Mouse (Mus musculus): ENCODE measurements around the gene Sct. TPM values are rescaled to one million over a fixed set of nuclear protein-coding genes. Genes with fewer than 3 reads are reported as not detected.
"Not testable (repeated sequence)": the region's sequence is repeated elsewhere in the genome, so short reads cannot be mapped to it uniquely, and the experiment has no call there.

The Sct gene
- total RNA-seq, 2 experiments from 2014 or later: not detected

- ATAC-seq (replicated peaks; ENCODE audit: poor library complexity): no peak
Measured at GRCm38 (mm10) chr7:141292583-141293388, 13.9 kb upstream of the Sct start.

DNA sequence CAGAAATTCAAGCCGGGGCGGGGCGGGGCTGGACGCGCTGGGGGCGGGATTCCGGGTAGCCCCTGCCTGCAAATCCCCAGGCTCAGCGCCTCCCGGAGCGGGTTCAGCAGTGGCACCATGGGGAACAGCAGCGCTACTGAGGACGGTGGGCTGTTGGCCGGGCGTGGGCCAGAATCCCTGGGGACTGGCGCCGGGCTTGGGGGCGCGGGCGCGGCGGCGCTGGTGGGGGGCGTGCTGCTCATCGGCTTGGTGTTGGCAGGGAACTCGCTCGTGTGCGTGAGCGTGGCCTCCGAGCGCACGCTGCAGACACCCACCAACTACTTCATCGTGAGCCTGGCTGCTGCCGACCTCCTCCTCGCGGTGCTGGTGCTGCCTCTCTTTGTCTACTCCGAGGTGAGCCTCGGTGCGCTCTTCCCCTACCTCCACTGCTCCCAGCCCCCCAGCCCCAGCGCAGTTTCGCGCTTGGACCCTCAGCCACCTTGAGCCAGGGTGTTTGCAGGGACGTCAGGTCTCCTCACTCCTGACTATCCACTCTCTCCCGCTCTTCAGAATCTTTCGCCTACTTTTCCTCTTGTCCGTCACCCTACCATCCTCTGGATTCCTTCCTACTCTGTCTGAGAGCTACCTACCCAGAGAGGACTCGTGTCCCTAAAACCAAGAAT, 13.1 kb upstream of the Sct start, which contains the start of gene Drd4:
TSS of gene Drd4 (plus strand) at position 86 of the 662 bp plus-strand sequence.
- ATAC-seq (replicated peaks; ENCODE audit: poor library complexity): no peak

- ATAC-seq (replicated peaks; ENCODE audit: poor library complexity): no peak
Measured at GRCm38 (mm10) chr7:141288042-141288441, 9.1 kb upstream of the Sct start.

- no peak for ATAC-seq (replicated peaks; ENCODE audit: poor library complexity)
Measured at GRCm38 (mm10) chr7:141282756-141283155, 3.8 kb upstream of the Sct start.

DNA sequence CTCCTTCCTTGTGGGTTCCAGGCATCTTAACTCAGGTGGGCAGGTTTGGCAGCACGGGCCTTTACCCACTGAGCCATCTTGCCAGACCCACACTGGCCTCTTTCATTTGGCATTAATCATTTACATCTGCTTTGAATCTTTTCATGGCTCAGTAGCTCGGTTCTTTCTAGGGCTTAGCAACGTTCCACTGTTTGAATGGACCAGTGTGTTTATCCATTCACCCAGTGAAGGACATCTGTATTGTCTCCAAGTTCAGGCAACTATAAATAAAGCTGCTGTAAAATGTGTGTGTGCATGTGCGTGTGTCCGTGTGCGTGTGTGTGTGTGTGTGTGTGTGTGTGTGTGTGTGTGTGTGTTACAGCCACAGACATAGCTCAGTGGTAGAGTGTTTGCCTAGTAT, 2.5 kb upstream of the Sct start:
- no peak for ATAC-seq (replicated peaks; ENCODE audit: poor library complexity)

GRCm38 (mm10) chr7:141277701-141278678, 943 bp downstream of the Sct start:
- ATAC-seq (replicated peaks; ENCODE audit: poor library complexity): no peak

DNA sequence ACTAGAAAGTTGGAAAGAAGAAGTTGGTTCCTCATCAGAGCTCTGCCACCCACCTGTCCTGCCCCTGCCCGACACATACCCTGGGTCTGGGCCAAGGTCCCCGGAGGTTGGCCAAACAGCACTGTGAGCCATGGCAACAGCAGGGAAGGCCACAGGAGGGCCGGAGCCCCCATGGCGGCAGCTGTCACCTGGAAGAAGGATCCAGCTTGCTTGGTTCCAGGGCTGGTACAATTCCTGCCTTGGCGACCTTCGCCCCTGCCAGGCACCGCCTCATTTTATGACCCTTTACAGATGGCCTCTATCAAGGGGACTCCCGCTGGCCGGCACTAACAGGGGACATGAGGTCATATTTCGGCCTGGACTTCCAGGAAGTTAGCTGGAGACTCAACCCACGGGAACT, 2.4 kb downstream of the Sct start, which contains the start of gene Cdhr5:
TSS of gene Cdhr5 (minus strand) at position 241 of the 400 bp plus-strand sequence.
- no peak for ATAC-seq (replicated peaks; ENCODE audit: poor library complexity)

DNA sequence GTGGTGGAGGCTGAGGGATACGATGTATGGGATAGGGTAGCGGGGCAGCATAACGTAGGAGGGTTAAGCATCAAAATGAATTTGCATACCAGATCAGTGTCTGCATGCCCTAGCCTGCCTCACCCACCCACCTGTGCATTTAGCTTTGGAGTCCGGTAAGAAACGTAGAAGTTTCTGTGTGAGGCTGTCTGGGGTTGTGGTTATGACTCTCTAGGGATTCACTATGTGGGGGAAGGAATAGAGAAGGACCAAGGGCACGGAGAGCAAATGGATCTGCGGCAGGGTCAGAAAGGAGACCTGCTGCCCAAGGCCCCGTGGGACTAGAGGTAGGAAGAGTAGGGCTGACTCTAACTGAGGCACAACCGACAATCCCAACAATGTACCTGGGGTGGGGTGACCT, 3.6 kb downstream of the Sct start:
- ATAC-seq (replicated peaks; ENCODE audit: poor library complexity): no peak

- ATAC-seq (replicated peaks; ENCODE audit: poor library complexity): no peak
Measured at GRCm38 (mm10) chr7:141270631-141271030, 8.3 kb downstream of the Sct start.

- ATAC-seq (replicated peaks; ENCODE audit: poor library complexity): no peak
Measured at GRCm38 (mm10) chr7:141269273-141269545, 9.7 kb downstream of the Sct start.

DNA sequence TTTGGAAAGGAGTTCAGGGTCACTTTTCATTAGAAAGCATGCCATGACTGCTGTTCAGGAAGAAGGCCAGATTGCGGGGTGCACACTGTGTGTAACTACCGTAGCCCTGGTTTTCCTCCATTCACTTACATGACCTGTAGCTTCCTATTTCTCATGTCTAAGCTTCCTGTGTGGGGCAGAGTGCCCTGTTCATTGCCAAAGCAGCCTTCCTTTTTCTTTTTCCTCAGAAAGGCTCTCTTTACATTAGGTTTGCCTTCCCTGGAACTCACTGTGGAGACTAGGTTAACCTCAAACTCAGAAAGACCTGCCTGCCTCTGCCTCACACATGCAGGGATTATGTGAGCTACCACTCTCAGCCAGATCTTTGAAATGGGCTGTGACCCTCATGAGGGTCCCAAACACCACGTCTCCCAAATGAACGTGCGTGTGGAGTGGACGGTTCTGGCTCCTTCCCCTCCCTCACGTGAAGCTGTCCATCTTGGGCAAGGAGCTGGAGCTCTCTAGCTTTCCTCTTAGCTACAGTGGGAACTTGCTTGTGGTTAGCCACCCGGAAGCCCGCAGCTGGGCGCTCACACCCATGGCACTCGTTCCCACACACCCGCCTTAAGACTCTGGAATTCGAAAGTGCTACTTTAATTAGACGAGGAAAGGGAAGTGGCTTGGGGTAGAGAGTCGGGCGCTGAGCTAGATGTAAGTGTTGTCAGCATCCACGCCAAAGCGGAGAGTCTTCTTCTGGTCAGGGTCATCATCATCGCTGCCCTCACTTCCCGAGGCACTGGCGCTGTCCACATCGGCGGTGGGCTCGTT, 10.3 kb downstream of the Sct start:
- ATAC-seq (replicated peaks; ENCODE audit: poor library complexity): peak; percentile 35

GRCm38 (mm10) chr7:141265739-141266561, 13.0 kb downstream of the Sct start, which contains the start of gene Irf7:
TSS of gene Irf7 (minus strand) at chr7:141266481.
- peak; percentile 63 for ATAC-seq (replicated peaks; ENCODE audit: poor library complexity)

- no peak for ATAC-seq (replicated peaks; ENCODE audit: poor library complexity)
Measured at GRCm38 (mm10) chr7:141265411-141265738, 13.6 kb downstream of the Sct start.

DNA sequence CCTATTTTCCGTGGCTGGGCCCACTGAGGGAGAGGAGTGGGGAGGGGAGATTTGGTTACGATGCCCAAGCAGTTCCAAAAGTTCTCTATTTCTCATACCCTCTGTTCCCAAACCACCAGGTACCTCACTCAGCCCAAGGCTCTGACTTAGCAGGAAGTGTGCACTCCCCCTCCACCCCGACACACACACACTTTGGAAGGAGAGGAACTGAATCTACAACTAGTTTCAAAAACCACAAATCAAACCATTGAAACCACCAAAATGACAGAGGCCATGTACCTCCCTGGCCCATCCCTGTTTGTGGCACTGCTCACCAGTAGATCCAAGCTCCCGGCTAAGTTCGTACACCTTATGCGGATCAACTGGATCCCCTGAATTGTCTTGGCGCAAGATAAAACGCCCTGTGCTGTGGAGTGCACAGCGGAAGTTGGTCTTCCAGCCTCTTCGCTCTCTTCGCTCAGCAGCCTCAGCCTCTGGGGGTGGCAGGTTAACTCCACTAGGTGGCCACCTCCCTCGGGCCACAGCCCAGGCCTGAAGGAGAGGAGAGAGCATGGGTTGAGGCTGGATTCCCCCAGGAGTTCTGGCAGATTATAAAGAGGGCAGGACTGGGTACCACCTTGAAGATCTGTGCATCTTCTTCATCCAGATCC, 14.0 kb downstream of the Sct start:
- ATAC-seq (replicated peaks; ENCODE audit: poor library complexity): peak; percentile 61

- ATAC-seq (replicated peaks; ENCODE audit: poor library complexity): no peak
Measured at GRCm38 (mm10) chr7:141264041-141264700, 14.8 kb downstream of the Sct start.

GRCm38 (mm10) chr7:141263640-141264039, 15.3 kb downstream of the Sct start:
- ATAC-seq (replicated peaks; ENCODE audit: poor library complexity): no peak

GRCm38 (mm10) chr7:141261480-141261879, 17.5 kb downstream of the Sct start:
- ATAC-seq (replicated peaks; ENCODE audit: poor library complexity): no peak

DNA sequence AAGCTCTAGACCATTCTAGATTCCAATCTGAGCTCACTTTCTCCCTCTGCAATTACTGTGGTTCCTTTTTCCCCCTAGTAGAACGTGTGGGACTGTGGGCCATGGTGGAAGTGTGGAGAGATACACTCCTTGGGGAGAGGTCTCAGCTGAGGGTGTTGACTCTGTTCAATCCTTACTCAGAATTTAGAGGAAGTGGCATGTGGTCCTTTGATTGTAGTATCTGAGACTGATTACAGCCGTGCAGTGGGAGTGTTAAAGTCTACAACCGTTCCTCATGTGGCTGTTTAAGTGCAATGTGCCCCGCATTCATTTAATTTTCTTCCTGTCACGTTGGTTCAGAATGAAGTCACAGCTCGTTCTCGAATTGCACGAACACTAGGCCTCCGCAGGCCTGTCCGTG, 22.8 kb downstream of the Sct start:
- no peak for ATAC-seq (replicated peaks; ENCODE audit: poor library complexity)

- ATAC-seq (replicated peaks; ENCODE audit: poor library complexity): not testable (repeated sequence)
Measured at GRCm38 (mm10) chr7:141250486-141250885, 28.4 kb downstream of the Sct start.

Data from megakaryocyte progenitor cell, adult 5-6 weeks (primary cell).